Mouse (Mus musculus): ENCODE measurements around the gene 9930111J21Rik2. TPM values are rescaled to one million over a fixed set of nuclear protein-coding genes. Genes with fewer than 3 reads are reported as not detected.

The 9930111J21Rik2 gene
- polyA plus RNA-seq, 1 experiment: 4.0 TPM

Other genes starting within 250 kb of the 9930111J21Rik2 start
- 14.0 and 15.5 TPM in 2 replicates for gene Trim41, start 233.9 kb downstream of the 9930111J21Rik2 start, polyA plus RNA-seq (2012; ENCODE audit: insufficient read depth, insufficient read length, missing spikeins)
- gene Trim7, start 225.1 kb downstream of the 9930111J21Rik2 start, polyA plus RNA-seq (2012; ENCODE audit: insufficient read depth, insufficient read length, missing spikeins): 1.4 and 1.5 TPM in 2 replicates
- gene Gm12184, start 224.6 kb downstream of the 9930111J21Rik2 start, polyA plus RNA-seq (2012; ENCODE audit: insufficient read depth, insufficient read length, missing spikeins): 14.6 and 26.0 TPM in 2 replicates
- gene Irgm1, start 179.6 kb downstream of the 9930111J21Rik2 start, polyA plus RNA-seq (2012; ENCODE audit: insufficient read depth, insufficient read length, missing spikeins): 9.2 and 11.6 TPM in 2 replicates
- gene Gm5431, start 149.0 kb downstream of the 9930111J21Rik2 start, polyA plus RNA-seq (2012; ENCODE audit: insufficient read depth, insufficient read length, missing spikeins): not detected in 2 replicates
- gene Psme2b, start 105.1 kb downstream of the 9930111J21Rik2 start, polyA plus RNA-seq (2012; ENCODE audit: insufficient read depth, insufficient read length, missing spikeins): 4.5 and 23.2 TPM in 2 replicates
- not detected in 2 replicates for gene Olfr56, start 72.4 kb downstream of the 9930111J21Rik2 start, polyA plus RNA-seq (2012; ENCODE audit: insufficient read depth, insufficient read length, missing spikeins)
- 1.2 TPM in 1 of 2 replicates, not detected in the other for gene 9930111J21Rik1, start 71.8 kb downstream of the 9930111J21Rik2 start, polyA plus RNA-seq (2012; ENCODE audit: insufficient read depth, insufficient read length, missing spikeins)
- not detected in 2 replicates for gene Gm12185, start 59.0 kb downstream of the 9930111J21Rik2 start, polyA plus RNA-seq (2012; ENCODE audit: insufficient read depth, insufficient read length, missing spikeins)
- 7.6 and 16.9 TPM in 2 replicates for gene Tgtp1, start 57.1 kb downstream of the 9930111J21Rik2 start, polyA plus RNA-seq (2012; ENCODE audit: insufficient read depth, insufficient read length, missing spikeins)
- gene Tgtp2, start 13.0 kb upstream of the 9930111J21Rik2 start, polyA plus RNA-seq (2012; ENCODE audit: insufficient read depth, insufficient read length, missing spikeins): 19.9 and 29.5 TPM in 2 replicates
- 2.9 and 4.6 TPM in 2 replicates for gene Ifi47, start 25.3 kb upstream of the 9930111J21Rik2 start, polyA plus RNA-seq (2012; ENCODE audit: insufficient read depth, insufficient read length, missing spikeins)
- gene Olfr1396, start 63.6 kb upstream of the 9930111J21Rik2 start, polyA plus RNA-seq (2012; ENCODE audit: insufficient read depth, insufficient read length, missing spikeins): 0.38 TPM in 1 of 2 replicates, not detected in the other
- not detected in 2 replicates for gene Olfr1395, start 91.0 kb upstream of the 9930111J21Rik2 start, polyA plus RNA-seq (2012; ENCODE audit: insufficient read depth, insufficient read length, missing spikeins)
- not detected in 2 replicates for gene Olfr1394, start 103.1 kb upstream of the 9930111J21Rik2 start, polyA plus RNA-seq (2012; ENCODE audit: insufficient read depth, insufficient read length, missing spikeins)
- gene Btnl9, start 135.9 kb upstream of the 9930111J21Rik2 start, polyA plus RNA-seq (2012; ENCODE audit: insufficient read depth, insufficient read length, missing spikeins): 12.3 and 23.2 TPM in 2 replicates
- 10.4 and 14.4 TPM in 2 replicates for gene Zfp62, start 152.1 kb upstream of the 9930111J21Rik2 start, polyA plus RNA-seq (2012; ENCODE audit: insufficient read depth, insufficient read length, missing spikeins)
- gene Mgat1, start 192.9 kb upstream of the 9930111J21Rik2 start, polyA plus RNA-seq (2012; ENCODE audit: insufficient read depth, insufficient read length, missing spikeins): 19.3 and 30.6 TPM in 2 replicates
- not detected in 2 replicates for gene Olfr1393, start 227.1 kb upstream of the 9930111J21Rik2 start, polyA plus RNA-seq (2012; ENCODE audit: insufficient read depth, insufficient read length, missing spikeins)
- gene Olfr1392, start 234.0 kb upstream of the 9930111J21Rik2 start, polyA plus RNA-seq (2012; ENCODE audit: insufficient read depth, insufficient read length, missing spikeins): not detected in 2 replicates

All from brown adipose tissue, adult 24 weeks (tissue).